In genomic region chr9:57562896-57563372, GRCm38 (mm10) we compare ENCODE assay signal across 9 mouse cellular contexts. TPM values are rescaled to one million over a fixed set of nuclear protein-coding genes. Genes with fewer than 3 reads are reported as not detected.
DNase-seq lines count a peak whose midpoint lies in the region; ATAC-seq and TF ChIP-seq lines count a peak whose summit lies in the region.
"Had no signal": no experiment of that assay in that cellular context is flagged by ENCODE, and none has a peak within 500 bp of the region (broad histone marks: within the 10 kb centered on the region; RNA-seq: fewer than 3 reads in every experiment).

No protein-coding gene starts in this region.

- H3K4me3 ChIP-seq in layer of hippocampus, adult 2 months: no peak overlapping the region
- H3K4me3 ChIP-seq in liver, postnatal 0 days (ENCODE audit: low read depth, low read length): peak overlapping the region; percentile 74; the same call in 1 of the 2 replicates
- H3K4me3 ChIP-seq: hindbrain, embryonic 15.5 days had no signal

- peaks cover 2% of the 10 kb centered on the region; the same call in 1 of the 2 replicates for H3K36me3 ChIP-seq in liver, postnatal 0 days (replicated peaks; ENCODE audit: insufficient read depth, low read length)
- H3K36me3 ChIP-seq: hindbrain, embryonic 15.5 days had no signal

- DNase-seq in layer of hippocampus, adult 2 months (ENCODE audit: low spot score in 2 of 2): no peak
- no peak for DNase-seq in layer of hippocampus, adult 18-20 months (ENCODE audit: low spot score in 2 of 2)
- peak; percentile 39 for DNase-seq in induced T-regulatory cell, adult 2 months (ENCODE audit: low read depth)
- DNase-seq in liver, postnatal 0 days: peak; percentile 24
- no peak for DNase-seq in thymus, postnatal 25 days
- DNase-seq in spleen, postnatal 14 days (ENCODE audit: low spot score in 2 of 2): no peak

- no peaks in the 10 kb centered on the region for H3K9me3 ChIP-seq in liver, postnatal 0 days (ENCODE audit: low read length)
- H3K9me3 ChIP-seq: hindbrain, embryonic 15.5 days had no signal

- H3K27ac ChIP-seq in layer of hippocampus, adult 2 months: peak overlapping the region; percentile 60
- peak overlapping the region; percentile 30 for H3K27ac ChIP-seq in liver, postnatal 0 days (ENCODE audit: low read depth)
- H3K27ac ChIP-seq: hindbrain, embryonic 15.5 days had no signal

- ATAC-seq in common myeloid progenitor, adult 5-6 weeks (replicated peaks; ENCODE audit: low read depth, poor library complexity, severe bottlenecking): peak; percentile 54
- ATAC-seq in liver, postnatal 0 days: no peak
- no peak for ATAC-seq in megakaryocyte-erythroid progenitor cell, adult 5-6 weeks (replicated peaks; ENCODE audit: low FRiP score, low TSS enrichment, poor library complexity, severe bottlenecking)

- H3K9ac ChIP-seq in liver, postnatal 0 days (replicated peaks): 0 out of 2 replicates have a peak overlapping the region, but pooled peaks have one; percentile 33
- H3K9ac ChIP-seq: hindbrain, embryonic 15.5 days had no signal

- peak overlapping the region; percentile 88 for H3K4me2 ChIP-seq in liver, postnatal 0 days (ENCODE audit: low read depth, low read length)
- H3K4me2 ChIP-seq: hindbrain, embryonic 15.5 days had no signal

- 0 out of 2 replicates have a peak, but pooled peaks have one; percentile 17 for TF ChIP-seq EP300 in liver, postnatal 0 days (IDR thresholded peaks at IDR 0.05; ENCODE audit: low read depth)

- peaks cover 34% of the 10 kb centered on the region for H3K4me1 ChIP-seq in liver, postnatal 0 days (ENCODE audit: insufficient read depth)

- WGBS in liver, postnatal 0 days (ENCODE audit: insufficient replicate concordance): 55% methylated on average over 4 of the region's 4 CpGs

- H3K27me3 ChIP-seq in liver, postnatal 0 days (ENCODE audit: insufficient read depth, low read length): no peaks in the 10 kb centered on the region
- H3K27me3 ChIP-seq: hindbrain, embryonic 15.5 days had no signal

- no peak for TF ChIP-seq CTCF in layer of hippocampus, adult 2 months (conservative IDR thresholded peaks at IDR 0.05)
- TF ChIP-seq CTCF in liver, postnatal 0 days (IDR thresholded peaks at IDR 0.05; ENCODE audit: low read depth): no peak

RNA-seq across cellular contexts. Expression of gene Scamp2, which starts 2.2 kb away (rescaled TPM):
- 10 to 100 TPM; 22.5 to 26.3 TPM for total RNA-seq in layer of hippocampus, adult 2 months (2021)
- total RNA-seq in layer of hippocampus, adult 18-20 months (2021): 10 to 100 TPM; 24.2 to 24.9 TPM
- 19.2 and 24.9 TPM in 2 replicates for total RNA-seq in common myeloid progenitor, adult 5-6 weeks (2017)
- polyA plus RNA-seq in liver, postnatal 0 days (2015; fragmentation: Nextera tagmentation; extraction: Ambion mirVana): 29.6 and 31.2 TPM in 2 replicates
- 21.5 and 45.2 TPM in 2 replicates for total RNA-seq in megakaryocyte-erythroid progenitor cell, adult 5-6 weeks (2014; fragmentation: Nextera tagmentation)
- 10.1 and 22.2 TPM in 2 replicates for total RNA-seq in megakaryocyte-erythroid progenitor cell, adult 5-6 weeks (2017)

RNA-seq across cellular contexts. Expression of gene Mpi, which starts 10.4 kb away (rescaled TPM):
- total RNA-seq in layer of hippocampus, adult 2 months (2021): 10 to 100 TPM; 72.5 to 77.6 TPM
- total RNA-seq in layer of hippocampus, adult 18-20 months (2021): 10 to 100 TPM; 68.8 to 70.9 TPM
- 10.7 and 14.5 TPM in 2 replicates for total RNA-seq in common myeloid progenitor, adult 5-6 weeks (2017)
- 7.3 and 8.2 TPM in 2 replicates for polyA plus RNA-seq in liver, postnatal 0 days (2015; fragmentation: Nextera tagmentation; extraction: Ambion mirVana)
- 13.5 and 16.6 TPM in 2 replicates for total RNA-seq in megakaryocyte-erythroid progenitor cell, adult 5-6 weeks (2014; fragmentation: Nextera tagmentation)
- total RNA-seq in megakaryocyte-erythroid progenitor cell, adult 5-6 weeks (2017): 6.6 and 6.7 TPM in 2 replicates

RNA-seq across cellular contexts. Expression of gene Fam219b, which starts 25.6 kb away (rescaled TPM):
- total RNA-seq in layer of hippocampus, adult 2 months (2021): 10 to 100 TPM; 19.9 to 25.7 TPM
- 10 to 100 TPM; 16.5 to 24.3 TPM for total RNA-seq in layer of hippocampus, adult 18-20 months (2021)
- total RNA-seq in common myeloid progenitor, adult 5-6 weeks (2017): 12.2 and 13.6 TPM in 2 replicates
- 4.6 and 5.1 TPM in 2 replicates for polyA plus RNA-seq in liver, postnatal 0 days (2015; fragmentation: Nextera tagmentation; extraction: Ambion mirVana)
- total RNA-seq in megakaryocyte-erythroid progenitor cell, adult 5-6 weeks (2014; fragmentation: Nextera tagmentation): 12.1 and 12.7 TPM in 2 replicates
- 9.2 and 10.0 TPM in 2 replicates for total RNA-seq in megakaryocyte-erythroid progenitor cell, adult 5-6 weeks (2017)

RNA-seq across cellular contexts. Expression of gene Ulk3, which starts 26.3 kb away (rescaled TPM):
- total RNA-seq in layer of hippocampus, adult 2 months (2021): 10 to 100 TPM; 32.7 to 35.4 TPM
- total RNA-seq in layer of hippocampus, adult 18-20 months (2021): 10 to 100 TPM; 24.0 to 32.2 TPM
- 4.1 and 10.6 TPM in 2 replicates for total RNA-seq in common myeloid progenitor, adult 5-6 weeks (2017)
- polyA plus RNA-seq in liver, postnatal 0 days (2015; fragmentation: Nextera tagmentation; extraction: Ambion mirVana): 3.6 and 3.7 TPM in 2 replicates
- 8.7 and 16.7 TPM in 2 replicates for total RNA-seq in megakaryocyte-erythroid progenitor cell, adult 5-6 weeks (2014; fragmentation: Nextera tagmentation)
- 2.6 and 3.8 TPM in 2 replicates for total RNA-seq in megakaryocyte-erythroid progenitor cell, adult 5-6 weeks (2017)

RNA-seq across cellular contexts. Expression of gene Cox5a, which starts 41.9 kb away (rescaled TPM):
- total RNA-seq in layer of hippocampus, adult 2 months (2021): 100 to 1,000 TPM; 372 to 376 TPM
- total RNA-seq in layer of hippocampus, adult 18-20 months (2021): 100 to 1,000 TPM; 372 to 373 TPM
- total RNA-seq in common myeloid progenitor, adult 5-6 weeks (2017): 86.5 and 107 TPM in 2 replicates
- polyA plus RNA-seq in liver, postnatal 0 days (2015; fragmentation: Nextera tagmentation; extraction: Ambion mirVana): 761 and 777 TPM in 2 replicates
- total RNA-seq in megakaryocyte-erythroid progenitor cell, adult 5-6 weeks (2014; fragmentation: Nextera tagmentation): 479 and 484 TPM in 2 replicates
- 60.4 and 80.0 TPM in 2 replicates for total RNA-seq in megakaryocyte-erythroid progenitor cell, adult 5-6 weeks (2017)

Comparison
In these comparisons a context has a peak if more than half of its experiments do, and no peak if none do; other contexts are left out.
1. DNase-seq: peak in induced T-regulatory cell, adult 2 months (single experiment) and liver, postnatal 0 days (single experiment); none in layer of hippocampus, adult 2 months (0 of 2), layer of hippocampus, adult 18-20 months (0 of 2), thymus, postnatal 25 days (single experiment) and spleen, postnatal 14 days (0 of 2).